Mouse (Mus musculus): ENCODE results near the gene Dctn3. TPM values are rescaled to one million over a fixed set of nuclear protein-coding genes. Genes with fewer than 3 reads are reported as not detected.
"Not testable (repeated sequence)": the region's sequence is repeated elsewhere in the genome, so short reads cannot be mapped to it uniquely, and the experiment has no call there.

The Dctn3 gene
- total RNA-seq, 2 experiments from 2014 or later = 42.5 to 45.3 TPM

- no peak for DNase-seq (ENCODE audit: low spot score)
Measured at GRCm38 (mm10) chr4:41739260-41739659, 16.3 kb upstream of the Dctn3 start.

- DNase-seq (ENCODE audit: low spot score) = no peak
Measured at GRCm38 (mm10) chr4:41738256-41738603, 15.3 kb upstream of the Dctn3 start.

- DNase-seq (ENCODE audit: low spot score) = peak; percentile 75
Measured at GRCm38 (mm10) chr4:41737602-41738255, 14.8 kb upstream of the Dctn3 start.

GRCm38 (mm10) chr4:41731052-41731765, 8.2 kb upstream of the Dctn3 start, which contains the start of gene Arid3c:
TSS of gene Arid3c (minus strand) at chr4:41731142.
- DNase-seq (ENCODE audit: low spot score) = no peak

- DNase-seq (ENCODE audit: low spot score) = no peak
Measured at GRCm38 (mm10) chr4:41726826-41727621, 4.1 kb upstream of the Dctn3 start.

- DNase-seq (ENCODE audit: low spot score) = no peak
Measured at GRCm38 (mm10) chr4:41716834-41717233, 6.1 kb downstream of the Dctn3 start.

GRCm38 (mm10) chr4:41715596-41715995, 7.4 kb downstream of the Dctn3 start:
- no peak for DNase-seq (ENCODE audit: low spot score)

- DNase-seq (ENCODE audit: low spot score) = no peak
Measured at GRCm38 (mm10) chr4:41715082-41715481, 7.9 kb downstream of the Dctn3 start.

- peak; percentile 73 for DNase-seq (ENCODE audit: low spot score)
Measured at GRCm38 (mm10) chr4:41714276-41714675, 8.7 kb downstream of the Dctn3 start.

- peak; percentile 78 for DNase-seq (ENCODE audit: low spot score)
Measured at GRCm38 (mm10) chr4:41713197-41714067, 9.5 kb downstream of the Dctn3 start, which contains the start of gene Rpp25l. TSS of gene Rpp25l (minus strand) at chr4:41713534.

GRCm38 (mm10) chr4:41712421-41713196, 10.4 kb downstream of the Dctn3 start:
- peak; percentile 74 for DNase-seq (ENCODE audit: low spot score)

- DNase-seq (ENCODE audit: low spot score) = no peak
Measured at GRCm38 (mm10) chr4:41711705-41712375, 11.1 kb downstream of the Dctn3 start.

- DNase-seq (ENCODE audit: low spot score) = no peak
Measured at GRCm38 (mm10) chr4:41710229-41710628, 12.7 kb downstream of the Dctn3 start.

GRCm38 (mm10) chr4:41708192-41708745, 14.7 kb downstream of the Dctn3 start:
- DNase-seq (ENCODE audit: low spot score) = peak; percentile 73

- DNase-seq (ENCODE audit: low spot score) = peak; percentile 76
Measured at GRCm38 (mm10) chr4:41707011-41707535, 15.9 kb downstream of the Dctn3 start.

- no peak for DNase-seq (ENCODE audit: low spot score)
Measured at GRCm38 (mm10) chr4:41705922-41706754, 16.8 kb downstream of the Dctn3 start.

GRCm38 (mm10) chr4:41704651-41705050, 18.3 kb downstream of the Dctn3 start:
- no peak for DNase-seq (ENCODE audit: low spot score)

GRCm38 (mm10) chr4:41702226-41702625, 20.7 kb downstream of the Dctn3 start:
- not testable (repeated sequence) for DNase-seq (ENCODE audit: low spot score)
